Mouse (Mus musculus) ES-E14 (cell line): ENCODE results near the gene Klhl26.

Experiments
- CHD2 ChIP-seq: IDR thresholded peaks from 2 replicates; pipeline ENCODE4 v1.6.1; 2014; ENCODE audit warnings: mild to moderate bottlenecking, low read depth, low read length, inconsistent platforms
- HCFC1 ChIP-seq: IDR thresholded peaks from 2 replicates; pipeline ENCODE4 v1.6.1; 2012; ENCODE audit warnings: low read length, inconsistent platforms, borderline replicate concordance; ENCODE audit not compliant: insufficient read depth
- ZC3H11A ChIP-seq: IDR thresholded peaks from 2 replicates; pipeline ENCODE4 v1.6.1; 2012; ENCODE audit warnings: low read depth, mild to moderate bottlenecking, inconsistent platforms, low read length, borderline replicate concordance

- no peak for TF ChIP-seq HCFC1
- no peak for TF ChIP-seq ZC3H11A
- no peak for TF ChIP-seq CHD2
Observed at GRCm38 (mm10) chr8:70432991-70433536, 43.7 kb downstream of the Klhl26 start.
